Mouse (Mus musculus) cerebellum, adult 2 months (tissue): ENCODE measurements around the gene Btla.

Experiments
- CTCF ChIP-seq: fragments of 200-500 bp; IDR thresholded peaks from 2 replicates; pipeline ENCODE4 v1.5.1; 2011; ENCODE audit warnings: low read depth, mild to moderate bottlenecking, control low read depth, low read length, moderate library complexity, borderline replicate concordance; ENCODE audit not compliant: insufficient read depth
- POLR2A ChIP-seq: fragments of 200-500 bp; IDR thresholded peaks from 2 replicates; pipeline ENCODE4 v1.6.1; 2011; ENCODE audit warnings: low read length, control low read depth, borderline replicate concordance; ENCODE audit not compliant: insufficient read depth

GRCm38 (mm10) chr16:45256895-45257294 is 32.8 kb downstream of the Btla start:
- TF ChIP-seq CTCF: no peak
- TF ChIP-seq POLR2A: no peak
